Mouse (Mus musculus) G1E-ER4 (cell line): Measurements from ENCODE around the gene Actb. TPM values are rescaled to one million over a fixed set of nuclear protein-coding genes. Genes with fewer than 3 reads are reported as not detected.

Experiments used
- GATA1 ChIP-seq: IDR thresholded peaks from one replicate; pipeline ENCODE4 v1.8.0; 2012; ENCODE audit warnings: low read length, inconsistent platforms
- polyA plus RNA-seq: library from polyadenylated mRNA; stranded (reverse); fragments of >175 nt; gene quantifications from 2 replicates; pipeline ENCODE4 v1.2.3, GENCODE M21; 2012

Gene Actb
- polyA plus RNA-seq, 1 experiment = 731 TPM

DNA sequence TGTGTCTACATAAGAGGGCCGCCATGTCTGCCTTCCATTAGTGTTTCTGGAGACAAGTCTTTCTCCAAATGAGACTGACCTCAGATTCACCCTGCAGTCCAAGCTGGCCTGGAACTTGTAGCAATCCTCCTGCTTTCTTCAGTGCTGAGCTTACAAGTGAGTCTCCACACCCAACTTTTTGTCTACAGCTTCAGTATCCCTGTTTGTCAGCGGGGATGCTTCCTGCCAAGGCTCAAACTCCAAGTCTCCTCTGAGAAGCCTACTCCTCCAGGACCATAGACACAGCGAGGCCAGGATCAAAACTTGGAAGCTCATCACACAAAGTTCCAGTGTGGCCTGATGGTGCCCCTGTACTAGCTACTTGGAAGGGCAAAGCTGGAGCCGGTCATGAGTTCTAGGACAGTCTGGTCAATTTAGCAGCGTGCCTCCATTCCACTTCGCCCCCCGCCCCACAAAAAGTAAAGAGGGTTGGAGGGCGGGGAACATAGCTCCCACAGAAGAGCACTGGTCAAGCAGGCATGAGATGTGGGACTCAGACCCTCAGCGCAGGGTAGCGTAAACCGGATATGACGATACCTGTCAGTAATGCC is 20.9 kb upstream of the Actb start:
- TF ChIP-seq GATA1 = no peak

DNA sequence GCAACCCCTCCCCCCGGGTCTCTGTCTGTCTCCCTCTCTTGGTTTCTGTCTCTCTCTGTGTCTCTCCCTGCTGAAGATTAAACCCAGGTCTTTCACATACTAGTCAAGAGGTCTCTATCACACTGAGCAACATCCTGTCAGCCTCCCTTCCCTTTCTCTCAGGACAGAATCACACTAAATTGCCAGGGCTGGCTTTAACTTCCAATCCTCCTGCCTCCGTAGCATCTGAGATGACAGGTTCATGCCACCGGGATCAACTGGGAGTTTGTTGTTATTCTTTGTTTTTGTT is 20.3 kb upstream of the Actb start:
- no peak for TF ChIP-seq GATA1

DNA sequence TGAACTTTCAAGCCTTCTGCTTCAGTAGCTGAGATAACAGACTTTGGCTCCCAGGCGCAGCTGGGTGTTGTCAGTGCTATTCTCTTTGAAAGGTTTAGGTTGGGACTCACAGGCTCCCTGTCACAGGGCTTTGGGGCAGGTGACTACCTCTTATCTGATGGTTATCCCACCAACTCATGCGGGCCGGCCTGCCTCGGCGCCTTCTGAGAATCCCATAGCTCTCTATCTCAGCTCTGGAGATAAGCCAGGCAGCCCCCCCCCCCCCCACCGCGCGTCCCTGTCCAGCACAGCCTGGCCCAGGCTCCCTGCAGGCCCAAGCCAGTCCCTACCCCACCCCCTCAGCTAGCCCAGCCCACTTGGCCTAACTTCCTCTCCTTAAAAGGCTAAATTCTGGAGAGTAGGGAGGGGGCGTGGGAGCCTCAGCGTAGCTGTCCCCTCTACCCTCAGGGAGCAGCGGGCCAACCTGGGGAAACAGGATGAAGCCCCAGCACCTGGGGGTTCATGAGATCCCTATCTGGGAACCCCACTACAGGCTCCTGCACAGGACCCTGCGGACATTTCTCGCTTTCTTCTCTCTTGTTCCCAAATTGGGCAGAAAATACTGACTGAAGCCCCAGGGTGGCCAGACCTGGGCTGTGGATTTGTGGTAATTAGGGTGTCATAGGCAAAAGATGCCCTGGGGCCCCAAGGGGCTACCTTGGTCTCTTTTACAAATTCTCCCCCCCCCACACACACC is 19.8 kb upstream of the Actb start:
- no peak for TF ChIP-seq GATA1

DNA sequence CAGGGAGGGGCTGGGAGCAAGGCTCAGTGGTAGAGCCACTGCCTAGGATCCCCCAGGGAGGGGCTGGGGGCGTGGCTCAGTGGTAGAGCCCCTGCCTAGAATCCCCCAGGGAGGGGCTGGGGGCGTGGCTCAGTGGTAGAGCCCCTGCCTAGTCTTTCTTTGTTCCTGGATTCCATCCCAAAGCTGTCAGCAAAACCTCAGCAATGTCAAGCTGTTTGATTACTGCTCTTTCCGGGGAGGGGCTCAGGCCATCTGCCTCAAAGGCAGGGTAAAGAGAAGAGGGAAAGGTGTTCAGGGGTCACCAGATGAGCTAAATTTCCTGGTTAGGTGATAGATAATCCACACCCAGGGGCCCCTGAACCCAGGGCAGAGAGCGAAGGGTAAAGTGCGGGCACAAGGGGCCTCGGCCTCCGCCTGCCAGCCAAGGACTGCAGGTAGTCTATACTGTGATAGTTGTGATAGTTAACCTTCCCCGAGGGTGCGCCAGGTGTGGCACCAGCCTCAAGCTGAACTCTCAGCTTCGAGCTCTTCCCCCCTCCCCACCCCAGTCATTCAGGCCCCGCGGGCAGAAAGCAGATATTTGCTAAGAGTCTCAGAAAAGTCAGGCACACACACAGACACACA is 17.9 kb upstream of the Actb start:
- no peak for TF ChIP-seq GATA1

DNA sequence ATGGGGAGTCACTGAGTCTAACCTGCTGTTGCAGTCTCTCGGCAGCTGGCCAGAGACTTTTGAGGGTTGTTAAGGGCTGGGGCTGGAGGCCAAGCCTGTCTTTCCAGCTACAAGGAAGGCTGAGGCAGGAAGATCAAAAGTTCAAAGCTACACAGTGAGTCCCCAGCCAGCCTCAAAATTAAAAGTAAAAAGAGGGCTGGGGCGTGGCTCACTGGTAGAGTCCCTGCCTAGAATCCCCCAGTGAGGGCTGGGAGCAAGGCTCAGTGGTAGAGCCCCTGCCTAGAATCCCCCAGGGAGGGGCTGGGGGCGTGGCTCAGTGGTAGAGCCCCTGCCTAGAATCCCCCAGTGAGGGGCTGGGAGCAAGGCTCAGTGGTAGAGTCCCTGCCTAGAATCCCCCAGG is 17.2 kb upstream of the Actb start:
- no peak for TF ChIP-seq GATA1

DNA sequence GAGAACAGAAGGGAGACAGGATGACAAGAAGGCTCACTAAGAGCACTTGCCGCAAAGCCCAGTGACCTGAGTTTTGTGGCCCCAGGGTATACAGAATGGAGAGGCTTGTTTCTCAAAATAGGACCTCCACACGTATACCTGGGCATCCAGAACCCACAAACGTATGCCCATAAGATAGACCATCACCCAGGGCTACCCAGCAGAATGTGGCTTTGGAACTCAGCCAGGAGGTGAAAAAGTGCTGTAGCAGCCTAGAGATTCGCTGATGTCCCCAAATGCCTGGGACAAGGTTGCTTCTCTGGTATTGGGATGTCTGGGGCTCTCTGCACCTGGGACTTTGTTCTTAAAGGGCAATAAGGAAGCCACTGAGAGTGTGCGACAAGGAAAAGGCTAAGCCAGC is 15.7 kb upstream of the Actb start:
- TF ChIP-seq GATA1 = no peak

DNA sequence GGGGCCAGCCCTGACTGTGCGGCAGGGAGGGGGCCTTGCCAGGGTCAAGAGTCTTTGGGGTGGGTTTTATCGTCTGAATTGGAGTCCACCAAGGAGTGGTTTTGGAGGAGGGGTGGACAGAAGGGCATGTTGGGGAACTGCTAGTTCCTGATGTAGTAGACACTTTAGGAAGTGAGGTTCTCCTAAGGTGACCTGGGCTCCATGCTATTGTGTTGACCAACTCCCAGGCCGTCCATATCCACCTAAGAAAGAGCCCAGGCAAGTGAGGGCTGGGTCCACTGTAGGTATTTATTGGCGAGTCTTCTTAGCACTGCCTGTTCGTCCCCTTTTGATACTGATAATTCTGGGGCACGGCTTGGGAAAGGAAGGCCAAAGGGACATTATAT is 14.5 kb upstream of the Actb start:
- no peak for TF ChIP-seq GATA1

DNA sequence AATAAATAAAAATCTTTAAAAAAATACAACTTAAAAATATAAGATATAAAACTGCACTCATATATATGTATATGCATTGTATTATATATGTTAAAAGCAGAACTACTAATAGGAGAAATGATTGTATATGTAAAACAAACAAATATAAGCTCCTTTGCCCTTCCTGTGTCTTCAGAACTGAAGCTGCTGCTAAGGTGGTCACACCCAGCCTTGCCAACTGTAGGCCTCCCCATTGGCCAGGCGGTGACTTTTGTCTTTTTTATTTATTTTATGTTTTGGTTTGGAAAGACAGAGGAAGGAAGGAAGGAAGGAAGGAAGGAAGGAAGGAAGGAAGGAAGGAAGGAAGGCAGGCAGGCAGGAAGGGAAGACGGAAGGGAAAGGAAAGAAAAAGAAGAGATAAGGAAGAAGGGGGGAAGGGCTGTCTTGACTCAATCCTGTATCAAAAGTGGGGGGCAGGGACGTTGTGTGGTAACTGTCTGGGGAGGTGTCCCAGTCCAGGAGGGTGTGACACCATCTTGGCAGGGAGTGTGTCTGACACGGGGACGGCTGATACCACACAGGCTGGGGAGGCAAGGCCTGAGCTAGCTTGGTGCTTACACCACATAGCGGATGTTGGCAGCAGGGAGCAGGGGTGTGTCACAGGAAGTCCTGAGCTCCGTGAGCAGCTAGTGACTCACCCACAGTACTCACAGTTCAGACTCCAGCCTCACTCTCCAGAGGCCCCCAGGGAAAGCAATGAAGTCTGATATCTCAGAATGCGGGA is 13.9 kb upstream of the Actb start:
- no peak for TF ChIP-seq GATA1

DNA sequence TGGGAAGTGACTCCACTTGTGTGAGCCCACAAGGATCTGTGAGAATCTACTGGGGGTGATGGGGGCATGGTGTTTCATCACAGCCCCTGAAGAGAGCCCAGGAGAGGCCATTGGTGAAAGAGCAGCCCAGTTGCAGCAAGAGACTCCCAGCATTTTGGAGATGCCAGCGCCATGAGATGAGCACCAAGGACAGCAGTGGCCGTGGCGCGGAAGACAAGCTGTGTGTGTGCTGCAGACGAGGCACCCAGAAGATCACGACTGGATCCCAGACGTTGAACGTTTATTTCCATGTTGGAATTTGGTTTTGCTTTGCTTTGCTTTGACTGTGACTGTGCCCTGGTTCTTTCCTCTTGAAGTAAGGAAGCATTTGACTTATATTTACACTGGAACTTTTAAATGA is 10.8 kb upstream of the Actb start:
- no peak for TF ChIP-seq GATA1

DNA sequence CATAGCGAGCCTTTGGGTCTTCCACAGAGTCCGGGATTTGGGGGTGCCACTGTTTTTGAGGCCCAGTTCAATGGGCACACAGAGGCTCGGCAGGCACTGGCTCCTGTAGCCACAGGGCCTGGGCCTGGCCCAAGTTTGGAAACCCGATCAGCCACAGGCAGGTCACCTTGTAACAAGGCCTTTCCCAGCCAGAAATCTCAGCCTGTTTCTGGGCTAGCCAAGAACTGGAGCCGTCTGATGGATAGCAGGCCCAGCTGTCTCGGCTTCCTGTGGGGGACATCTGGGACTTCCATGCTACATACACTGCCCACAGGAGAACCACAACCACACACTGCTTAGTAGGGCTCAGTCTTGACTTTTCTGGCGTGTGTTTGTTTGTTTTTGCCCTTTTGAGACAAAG is 10.0 kb upstream of the Actb start:
- no peak for TF ChIP-seq GATA1

DNA sequence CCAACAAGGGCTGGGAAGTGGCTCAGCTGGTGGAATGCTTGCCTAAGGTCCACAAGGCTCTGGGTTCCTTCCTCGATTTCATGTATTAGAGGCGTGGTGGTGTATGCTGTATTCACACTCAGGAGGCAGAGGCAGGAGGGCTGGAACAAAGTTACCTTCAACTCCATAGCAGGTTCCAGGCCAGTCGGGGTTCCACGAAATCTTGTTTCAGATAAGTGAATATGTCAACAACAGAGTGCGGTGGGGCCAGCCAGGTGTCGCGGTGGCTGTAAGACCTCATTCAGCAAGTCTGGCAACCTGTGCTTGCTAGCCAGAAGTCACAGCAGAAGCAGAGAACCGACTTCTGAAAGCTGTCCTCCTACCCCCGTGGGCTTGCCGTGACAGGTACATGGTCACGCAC is 8.7 kb upstream of the Actb start:
- no peak for TF ChIP-seq GATA1

DNA sequence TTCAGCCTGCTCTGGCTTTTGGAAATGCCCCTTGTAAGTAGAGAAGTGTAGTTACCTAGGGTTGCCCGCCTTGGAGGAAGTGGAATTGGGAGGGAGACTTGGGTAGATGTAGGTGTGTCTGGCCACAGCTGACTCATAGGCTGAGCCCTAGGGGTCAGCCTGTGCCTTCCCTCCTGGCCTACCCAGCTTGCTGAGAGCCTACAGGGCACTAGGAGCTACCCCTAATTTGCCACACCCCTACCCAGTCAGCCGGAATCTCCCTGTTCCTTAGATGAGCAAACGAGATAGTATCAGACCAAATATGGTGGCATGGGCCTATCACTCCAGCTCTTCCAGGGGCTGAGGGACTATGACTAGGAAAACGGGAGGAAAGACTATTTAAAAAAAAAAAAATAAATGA is 6.2 kb upstream of the Actb start:
- TF ChIP-seq GATA1 = no peak

DNA sequence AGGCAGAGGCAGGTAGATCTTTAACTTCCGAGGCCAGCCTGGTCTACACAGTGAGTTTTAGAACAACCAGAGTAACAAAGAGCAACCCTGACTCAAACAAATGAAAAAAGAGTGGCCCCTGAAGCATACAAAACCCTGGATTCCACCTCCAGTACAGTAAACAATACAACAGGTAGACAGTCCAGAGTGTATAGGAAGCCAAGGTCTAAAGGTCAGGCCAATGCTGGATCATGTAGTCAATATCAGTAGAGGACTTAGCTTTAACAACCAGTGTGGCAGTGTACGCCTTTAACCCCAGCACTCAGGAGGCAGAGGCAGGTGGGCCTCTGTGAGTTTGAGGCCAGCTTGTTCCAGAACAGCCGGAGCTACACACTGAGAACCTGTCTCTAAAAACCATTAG is 5.8 kb upstream of the Actb start:
- no peak for TF ChIP-seq GATA1

DNA sequence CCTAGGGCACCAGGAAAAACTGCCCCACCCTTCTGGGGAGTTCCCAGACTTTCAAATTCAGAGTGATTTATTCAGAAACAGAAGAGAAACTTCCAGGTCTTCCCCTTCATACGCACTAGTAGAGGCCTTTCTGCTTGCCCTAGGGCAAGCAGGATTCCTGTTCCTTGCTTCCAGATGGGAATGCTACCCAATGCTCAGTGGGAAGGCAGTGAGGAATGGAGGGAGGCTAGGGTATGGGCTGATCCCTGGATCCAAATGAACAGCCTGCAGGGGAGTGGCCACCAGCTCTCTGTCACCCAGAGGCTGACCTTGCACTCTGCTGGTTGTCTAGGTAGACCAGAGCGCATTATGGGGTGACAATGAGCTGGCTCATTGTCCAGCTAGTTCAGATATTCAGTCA is 5.1 kb upstream of the Actb start:
- TF ChIP-seq GATA1 = no peak

DNA sequence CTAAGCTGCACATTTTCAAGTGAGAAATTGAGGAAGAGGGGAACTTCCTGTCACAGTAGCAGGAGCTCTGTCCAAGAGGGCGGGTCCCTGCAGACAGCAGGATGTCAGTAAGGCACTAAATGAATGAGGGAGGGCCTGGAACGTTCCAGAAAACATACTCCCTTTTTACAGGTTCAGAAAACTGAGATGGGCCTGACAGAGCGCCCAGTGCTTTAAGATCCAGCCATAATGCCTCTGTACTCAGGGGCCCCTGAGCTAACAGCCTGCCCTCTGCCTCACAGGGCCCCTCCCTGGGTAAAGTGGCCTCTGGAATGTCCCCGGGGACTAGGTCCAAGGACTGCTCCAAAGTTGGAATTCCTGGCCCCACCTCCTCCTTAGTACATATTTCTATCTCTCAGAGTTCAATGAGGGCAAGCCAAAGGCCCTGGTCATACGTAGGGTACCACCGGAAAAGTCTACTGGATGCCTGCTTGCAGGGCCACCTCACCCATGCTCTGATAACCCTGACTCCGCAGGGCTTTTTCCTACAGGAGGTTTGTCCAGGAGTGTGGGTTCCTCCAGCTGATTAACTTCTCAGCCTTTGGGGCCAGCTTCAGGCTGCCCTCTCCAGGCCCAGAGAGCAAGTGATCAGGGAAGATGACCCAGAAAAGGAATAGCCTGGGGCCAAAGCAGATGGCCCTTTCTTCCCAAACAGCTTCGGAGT is 3.2 kb upstream of the Actb start:
- no peak for TF ChIP-seq GATA1
